Mouse (Mus musculus) megakaryocyte, embryonic 14.5 days (primary cell): Measurements from ENCODE around the gene Gm10563. TPM values are rescaled to one million over a fixed set of nuclear protein-coding genes. Genes with fewer than 3 reads are reported as not detected.
"Not testable (repeated sequence)": the region's sequence is repeated elsewhere in the genome, so short reads cannot be mapped to it uniquely, and the experiment has no call there.

Experiments
- H3K27me3 ChIP-seq: replicated peaks from 2 replicates; pipeline ENCODE3; 2012; ENCODE audit warnings: inconsistent platforms
- H3K36me3 ChIP-seq: replicated peaks from 2 replicates; pipeline ENCODE3; 2012; ENCODE audit warnings: low read length, inconsistent platforms, mixed read lengths
- H3K4me1 ChIP-seq: 2 replicates; pipeline ENCODE4 v1.6.1; 2012; ENCODE audit warnings: inconsistent platforms
- H3K4me3 ChIP-seq: replicated peaks from 2 replicates; pipeline ENCODE3; 2012; ENCODE audit warnings: moderate library complexity, mild to moderate bottlenecking, inconsistent platforms
- H3K9me3 ChIP-seq: 2 replicates; pipeline ENCODE4 v1.6.1; 2012; ENCODE audit warnings: inconsistent platforms
- FLI1 ChIP-seq: IDR thresholded peaks from 2 replicates; pipeline ENCODE4 v1.6.1; 2012; ENCODE audit warnings: low read length, inconsistent platforms, mixed read lengths
- GATA1 ChIP-seq: IDR thresholded peaks from 3 replicates; pipeline ENCODE4 v1.6.1; 2012; ENCODE audit warnings: mixed read lengths, low read length, inconsistent platforms, borderline replicate concordance
- polyA plus RNA-seq: library from polyadenylated mRNA; stranded (reverse); fragments of >175 nt; gene quantifications from 2 replicates; pipeline ENCODE4 v1.2.3, GENCODE M21; 2012; ENCODE audit warnings: low replicate concordance; ENCODE audit not compliant: insufficient read depth

Gm10563 gene
- polyA plus RNA-seq, 1 experiment, result not detected

GRCm38 (mm10) chr4:155580420-155580819, 64.8 kb downstream of the Gm10563 start:
- Histone ChIP-seq H3K9me3 (no peaks in the 10 kb centered on the region), H3K4me1 (peaks cover 46% of the 10 kb centered on the region), H3K27me3 (no peaks in the 10 kb centered on the region), H3K4me3 (no peak overlapping the region), H3K36me3 (peaks cover 87% of the 10 kb centered on the region)
- TF ChIP-seq FLI1, result no peak
- no peak for TF ChIP-seq GATA1

- TF ChIP-seq GATA1, result no peak
- TF ChIP-seq FLI1, result no peak
- peaks cover 2% of the 10 kb centered on the region for H3K27me3 ChIP-seq
- H3K4me3 ChIP-seq, result no peak overlapping the region
Observed at GRCm38 (mm10) chr4:155578336-155579125, 66.7 kb downstream of the Gm10563 start.

GRCm38 (mm10) chr4:155577741-155578140, 67.5 kb downstream of the Gm10563 start:
- TF ChIP-seq GATA1, result no peak
- no peak for TF ChIP-seq FLI1
- Histone ChIP-seq H3K4me3 (no peak overlapping the region), H3K4me1 (peaks cover 56% of the 10 kb centered on the region), H3K27me3 (peaks cover 2% of the 10 kb centered on the region), H3K36me3 (peaks cover 69% of the 10 kb centered on the region), H3K9me3 (no peaks in the 10 kb centered on the region)

More at GRCm38 (mm10) chr4:155578336-155579125, 66.7 kb downstream of the Gm10563 start:
- peaks cover 72% of the 10 kb centered on the region for H3K36me3 ChIP-seq
- no peaks in the 10 kb centered on the region for H3K9me3 ChIP-seq
- peaks cover 57% of the 10 kb centered on the region for H3K4me1 ChIP-seq

DNA sequence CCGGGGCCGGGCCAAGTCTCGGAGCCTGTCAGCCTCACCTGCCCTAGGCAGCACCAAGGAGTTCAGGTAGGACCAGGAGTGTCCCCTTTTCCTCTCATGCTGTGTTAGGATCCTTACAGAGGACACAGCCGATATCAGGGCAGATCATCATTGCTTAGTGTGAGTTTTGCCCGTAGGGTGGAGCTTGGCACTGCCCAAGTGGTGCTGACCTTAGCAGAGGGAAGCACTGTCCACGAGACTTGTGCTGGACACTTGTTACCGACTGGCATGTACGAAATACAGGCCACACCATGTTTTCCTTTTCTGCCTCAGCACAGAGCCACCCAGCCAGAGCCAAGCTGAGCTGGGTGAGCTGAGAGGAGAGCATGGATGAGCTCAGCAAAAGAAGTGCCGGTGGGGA, 68.1 kb downstream of the Gm10563 start:
- Histone ChIP-seq H3K4me1 (peaks cover 52% of the 10 kb centered on the region), H3K9me3 (no peaks in the 10 kb centered on the region), H3K4me3 (peak overlapping the region; percentile 14), H3K27me3 (peaks cover 2% of the 10 kb centered on the region), H3K36me3 (peaks cover 64% of the 10 kb centered on the region)
- no peak for TF ChIP-seq GATA1
- no peak for TF ChIP-seq FLI1

DNA sequence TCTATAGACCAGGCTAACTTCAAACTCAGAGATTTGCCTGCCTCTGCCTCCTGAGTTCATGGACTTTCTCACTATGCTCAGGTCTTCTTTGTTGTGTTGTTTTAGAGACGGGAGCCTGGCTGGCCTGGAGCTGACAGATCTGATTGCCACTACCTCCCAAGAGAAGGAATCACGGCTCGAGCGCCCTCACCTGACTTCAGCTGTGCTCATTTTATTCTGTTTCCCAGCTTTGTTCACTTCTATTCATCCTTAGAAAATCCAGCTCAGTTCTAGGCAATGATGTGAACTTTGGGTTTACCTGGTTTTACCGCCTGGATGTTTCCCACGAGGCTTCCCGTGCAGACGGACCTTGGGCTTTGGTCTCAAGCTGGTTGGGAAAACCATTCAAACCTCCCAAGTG, 69.7 kb downstream of the Gm10563 start:
- Histone ChIP-seq H3K36me3 (peaks cover 55% of the 10 kb centered on the region), H3K9me3 (no peaks in the 10 kb centered on the region), H3K4me3 (no peak overlapping the region), H3K27me3 (peaks cover 2% of the 10 kb centered on the region), H3K4me1 (peaks cover 55% of the 10 kb centered on the region)
- no peak for TF ChIP-seq FLI1
- no peak for TF ChIP-seq GATA1

- H3K27me3 ChIP-seq, result peaks cover 2% of the 10 kb centered on the region
- H3K4me3 ChIP-seq, result peak overlapping the region; percentile 65
- H3K4me1 ChIP-seq, result peaks cover 59% of the 10 kb centered on the region
- no peak for TF ChIP-seq GATA1
- TF ChIP-seq FLI1, result no peak
- H3K36me3 ChIP-seq, result peaks cover 49% of the 10 kb centered on the region
- no peaks in the 10 kb centered on the region for H3K9me3 ChIP-seq
Observed at GRCm38 (mm10) chr4:155574931-155575330, 70.3 kb downstream of the Gm10563 start.

- peaks cover 41% of the 10 kb centered on the region for H3K36me3 ChIP-seq
- TF ChIP-seq FLI1 (no peak), GATA1 (no peak)
- peaks cover 65% of the 10 kb centered on the region for H3K4me1 ChIP-seq
Observed at GRCm38 (mm10) chr4:155573876-155574275, 71.3 kb downstream of the Gm10563 start.

DNA sequence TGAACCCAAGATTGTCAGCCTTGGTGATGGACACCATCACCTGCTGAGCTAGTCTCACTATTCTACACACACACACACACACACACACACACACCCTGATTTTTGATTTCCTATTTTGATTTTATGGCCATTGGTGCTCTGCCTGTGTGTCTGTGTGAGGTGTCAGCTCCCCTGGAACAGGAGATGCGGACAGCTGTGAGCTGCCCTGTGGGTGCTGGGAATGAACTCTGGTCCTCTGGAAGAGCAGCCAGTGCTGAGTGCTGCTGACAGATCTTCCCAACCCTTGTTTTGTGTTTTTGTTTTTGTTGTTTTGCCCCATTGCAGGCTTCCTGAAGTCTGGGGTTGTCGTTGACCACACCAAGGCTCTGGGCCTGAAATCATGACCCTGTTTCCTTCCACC, 72.1 kb downstream of the Gm10563 start:
- Histone ChIP-seq H3K27me3 (peaks cover 2% of the 10 kb centered on the region), H3K9me3 (no peaks in the 10 kb centered on the region), H3K36me3 (peaks cover 36% of the 10 kb centered on the region), H3K4me1 (peaks cover 71% of the 10 kb centered on the region), H3K4me3 (no peak overlapping the region)
- TF ChIP-seq GATA1, result no peak
- TF ChIP-seq FLI1, result no peak

More at GRCm38 (mm10) chr4:155573876-155574275, 71.3 kb downstream of the Gm10563 start:
- no peaks in the 10 kb centered on the region for H3K9me3 ChIP-seq
- no peak overlapping the region for H3K4me3 ChIP-seq
- H3K27me3 ChIP-seq, result peaks cover 2% of the 10 kb centered on the region

DNA sequence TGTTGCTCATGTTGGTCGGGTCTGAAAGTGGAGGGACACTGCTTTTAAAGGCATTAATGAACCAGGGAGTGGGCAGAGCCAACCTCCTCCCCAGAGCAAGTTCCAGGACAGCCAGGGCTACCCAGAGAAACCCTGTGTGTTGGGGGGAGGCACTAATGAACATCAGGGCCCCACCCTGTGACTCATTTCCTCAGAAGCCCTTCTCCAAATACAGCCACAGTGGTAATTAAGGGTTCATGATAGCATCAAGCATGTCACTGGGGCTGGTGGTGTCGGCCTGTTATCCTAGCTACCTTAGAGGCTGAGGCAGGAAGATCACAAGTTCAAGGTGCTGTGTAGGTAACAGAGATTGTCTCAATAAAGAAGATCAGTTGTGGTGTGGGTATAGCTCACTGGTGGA, 73.8 kb downstream of the Gm10563 start:
- no peaks in the 10 kb centered on the region for H3K9me3 ChIP-seq
- peaks cover 2% of the 10 kb centered on the region for H3K27me3 ChIP-seq
- H3K4me1 ChIP-seq, result peaks cover 78% of the 10 kb centered on the region
- no peak for TF ChIP-seq FLI1
- no peak for TF ChIP-seq GATA1
- no peak overlapping the region for H3K4me3 ChIP-seq
- peaks cover 24% of the 10 kb centered on the region for H3K36me3 ChIP-seq

DNA sequence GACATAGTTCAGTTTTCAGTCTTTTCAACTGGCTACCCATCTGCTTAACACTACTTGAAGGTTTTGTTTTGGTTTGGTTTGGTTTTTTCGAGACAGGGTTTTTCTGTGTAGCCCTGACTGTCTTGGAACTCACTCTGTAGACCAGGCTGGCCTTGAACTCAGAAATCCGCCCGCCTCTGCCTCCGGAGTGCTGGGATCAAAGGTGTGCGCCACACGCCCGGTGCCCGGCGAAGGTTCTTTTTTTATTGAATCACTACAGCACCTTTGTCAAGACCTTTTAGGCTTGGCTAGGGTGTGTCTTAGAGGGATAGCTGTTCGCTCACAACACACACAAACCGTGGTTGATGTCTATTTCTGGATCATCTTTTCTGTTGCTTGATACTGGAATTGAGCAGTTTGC, 74.9 kb downstream of the Gm10563 start:
- peaks cover 82% of the 10 kb centered on the region for H3K4me1 ChIP-seq
- peaks cover 23% of the 10 kb centered on the region for H3K36me3 ChIP-seq
- not testable (repeated sequence) for H3K27me3 ChIP-seq, H3K9me3 ChIP-seq, H3K4me3 ChIP-seq

DNA sequence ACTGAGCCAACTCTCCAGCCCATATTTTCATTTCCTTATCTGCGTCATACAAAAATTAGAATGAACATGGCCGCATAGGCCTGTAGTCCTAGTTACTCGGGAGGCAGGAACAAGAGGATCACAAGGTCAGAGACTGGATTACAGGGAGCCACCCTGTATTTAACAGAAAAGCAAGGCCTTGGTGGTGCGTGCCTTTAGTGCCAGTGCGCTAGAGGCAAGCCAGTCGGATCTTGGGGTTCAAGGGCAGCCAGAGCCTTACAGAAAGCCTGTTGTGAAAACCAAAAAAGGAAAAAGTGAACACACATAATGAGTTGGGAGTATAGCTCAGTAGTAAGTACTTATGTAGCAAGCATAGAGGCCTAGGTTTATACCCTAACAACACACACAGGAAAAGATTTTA, 75.4 kb downstream of the Gm10563 start:
- Histone ChIP-seq H3K27me3 (peaks cover under 1% of the 10 kb centered on the region), H3K9me3 (no peaks in the 10 kb centered on the region), H3K4me1 (peaks cover 83% of the 10 kb centered on the region), H3K36me3 (peaks cover 23% of the 10 kb centered on the region), H3K4me3 (no peak overlapping the region)
- no peak for TF ChIP-seq GATA1
- TF ChIP-seq FLI1, result no peak
